Mouse (Mus musculus) heart, adult 2 months (tissue): Measurements from ENCODE around the gene Gramd1a. TPM values are rescaled to one million over a fixed set of nuclear protein-coding genes. Genes with fewer than 3 reads are reported as not detected.

ENCODE experiments used
- DNase-seq, 2 experiments: peaks; one replicate each; pipeline ENCODE4 v3.0.0; 2021
- H3K27ac ChIP-seq: fragments of 200-600 bp; 2 replicates; pipeline ENCODE4 v1.8.1; 2022
- H3K27me3 ChIP-seq: fragments of 200-500 bp; 2 replicates; pipeline ENCODE4 v1.6.1; 2012; ENCODE audit warnings: mild to moderate bottlenecking, low read length, inconsistent platforms, mixed read lengths; ENCODE audit not compliant: control insufficient read depth, insufficient read depth
- H3K36me3 ChIP-seq: fragments of 200-500 bp; 2 replicates; pipeline ENCODE4 v1.6.1; 2012; ENCODE audit warnings: low read length, inconsistent platforms; ENCODE audit not compliant: control insufficient read depth, insufficient read depth
- H3K4me1 ChIP-seq: fragments of 200-500 bp; 2 replicates; pipeline ENCODE4 v1.6.1; 2011; ENCODE audit warnings: low read length; ENCODE audit not compliant: control insufficient read depth, insufficient read depth
- H3K4me3 ChIP-seq: fragments of 200-600 bp; 2 replicates; pipeline ENCODE4 v1.8.1; 2022
- H3K79me2 ChIP-seq: fragments of 200-500 bp; replicated peaks from 2 replicates; pipeline ENCODE4 v1.6.1; 2012; ENCODE audit warnings: mild to moderate bottlenecking, inconsistent platforms, low read length, moderate library complexity, mixed read lengths; ENCODE audit not compliant: control insufficient read depth, insufficient read depth
- H3K9ac ChIP-seq: fragments of 200-500 bp; 2 replicates; pipeline ENCODE4 v1.6.1; 2012; ENCODE audit warnings: low read depth, mild to moderate bottlenecking, control low read depth, inconsistent platforms, low read length, mixed read lengths
- CTCF ChIP-seq: fragments of 200-600 bp; IDR thresholded peaks from 2 replicates; pipeline ENCODE4 v1.8.1; 2022; ENCODE audit warnings: antibody characterized with exemption, mild to moderate bottlenecking, moderate library complexity
- EP300 ChIP-seq: fragments of 200-500 bp; IDR thresholded peaks from 2 replicates; pipeline ENCODE4 v1.6.1; 2011; ENCODE audit warnings: low read depth, low read length, control low read depth; ENCODE audit not compliant: insufficient read depth
- POLR2A ChIP-seq: fragments of 200-500 bp; IDR thresholded peaks from 2 replicates; pipeline ENCODE4 v1.6.1; 2011; ENCODE audit warnings: mild to moderate bottlenecking, low read depth, low read length, control low read depth; ENCODE audit not compliant: insufficient read depth
- WGBS: fragments of 180-500 bp; shearing (Covaris S2); methylation state at CpG from one replicate; pipeline ENCODE4 v1.1.7; 2018; 5-methylcytosine and 5-hydroxymethylcytosine counted together
- intact Hi-C: fragments of 180-260 bp; cut with DNase I; formaldehyde crosslinking; loops from one replicate; pipeline ENCODE4 v1.15.1; 2025
- polyA plus RNA-seq: library from polyadenylated mRNA; depleted of rRNA; stranded (reverse); fragments of >200 nt; gene quantifications from 2 replicates; pipeline ENCODE4 v1.2.3, GENCODE M21; 2012
- total RNA-seq, 2 experiments: library from RNA; stranded (reverse); gene quantifications; 2 replicates each; pipeline ENCODE4 v1.2.3; 2021

The Gramd1a gene
- total and polyA plus RNA-seq, 3 experiments: 27.9 to 64.3 (median 33.7) TPM

DNA sequence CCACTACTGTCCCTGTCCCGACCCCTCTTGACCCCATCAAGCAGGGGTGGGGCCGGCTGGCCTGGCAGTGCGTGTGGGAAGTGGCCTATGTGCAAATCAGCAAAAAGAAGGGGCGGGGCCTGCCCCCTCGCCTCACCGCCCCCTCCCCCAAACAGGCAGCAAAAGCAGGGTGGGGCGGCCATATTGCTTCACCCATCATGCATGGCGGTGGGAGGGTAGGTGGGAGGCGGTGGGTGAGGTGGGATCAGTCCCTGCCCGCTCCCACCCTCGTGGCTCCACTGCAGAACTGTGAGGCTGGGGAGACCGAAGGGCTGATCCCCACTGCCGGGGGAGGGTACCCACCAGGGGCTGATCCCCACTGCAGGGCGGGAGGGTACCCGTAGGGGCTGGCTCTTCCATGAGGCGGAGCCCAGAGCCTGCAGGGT, 39.0 kb downstream of the Gramd1a start:
- DNase-seq: no peak
- peaks cover 7% of the 10 kb centered on the region for H3K4me1 ChIP-seq
- H3K9ac ChIP-seq: no peak overlapping the region
- TF ChIP-seq EP300 (no peak), CTCF (no peak), POLR2A (no peak)
- no peak overlapping the region; the same call in 1 of the 2 replicates for H3K27ac ChIP-seq
- H3K27me3 ChIP-seq: no peaks in the 10 kb centered on the region
- intact Hi-C loops: no loop called here
- no peaks in the 10 kb centered on the region for H3K36me3 ChIP-seq
- H3K79me2 ChIP-seq: no peaks in the 10 kb centered on the region
- no peak overlapping the region for H3K4me3 ChIP-seq
- WGBS: 85% methylated on average over 16 of the region's 16 CpGs

GRCm38 (mm10) chr7:31115587-31116043, 40.1 kb downstream of the Gramd1a start:
- Histone ChIP-seq H3K4me1 (peaks cover 7% of the 10 kb centered on the region), H3K36me3 (no peaks in the 10 kb centered on the region), H3K4me3 (peak overlapping the region; percentile 5; the same call in 1 of the 2 replicates), H3K9ac (peak overlapping the region; percentile 63), H3K79me2 (no peaks in the 10 kb centered on the region), H3K27ac (peak overlapping the region; percentile 83), H3K27me3 (no peaks in the 10 kb centered on the region)
- TF ChIP-seq CTCF (no peak), EP300 (no peak), POLR2A (no peak)
- peak; percentile 80 to 87 for DNase-seq
- WGBS: 6% methylated on average over 17 of the region's 17 CpGs
- intact Hi-C loops: no loop called here

GRCm38 (mm10) chr7:31115182-31115581, 40.5 kb downstream of the Gramd1a start, which contains the start of gene Hpn:
Gene Hpn, minus strand, starts transcription at chr7:31115290.
- TF ChIP-seq POLR2A (no peak), EP300 (no peak), CTCF (no peak)
- Histone ChIP-seq H3K36me3 (no peaks in the 10 kb centered on the region), H3K4me3 (peak within 1 kb of the TSS; percentile 5; the same call in 1 of the 2 replicates), H3K79me2 (no peaks in the 10 kb centered on the region), H3K27me3 (no peaks in the 10 kb centered on the region), H3K9ac (peak within 1 kb of the TSS; percentile 63), H3K27ac (peak within 1 kb of the TSS; percentile 83), H3K4me1 (peaks cover 7% of the 10 kb centered on the region)
- intact Hi-C loops: no loop called here
- no peak for DNase-seq
- 40% methylated on average over 13 of the region's 15 CpGs for WGBS

- no peak overlapping the region; the same call in 1 of the 2 replicates for H3K27ac ChIP-seq
- H3K4me3 ChIP-seq: no peak overlapping the region
- no peak overlapping the region for H3K9ac ChIP-seq
- peaks cover 7% of the 10 kb centered on the region for H3K4me1 ChIP-seq
- 91% methylated on average over 10 of the region's 10 CpGs for WGBS
- peak; percentile 28; the same call in 1 of the 2 replicates for TF ChIP-seq CTCF
- no peak for TF ChIP-seq EP300
- intact Hi-C loops: no loop called here
- no peaks in the 10 kb centered on the region for H3K27me3 ChIP-seq
- H3K79me2 ChIP-seq: no peaks in the 10 kb centered on the region
- DNase-seq: no peak
- no peaks in the 10 kb centered on the region for H3K36me3 ChIP-seq
Measured at GRCm38 (mm10) chr7:31114646-31115045, 41.0 kb downstream of the Gramd1a start.

- Histone ChIP-seq H3K36me3 (no peaks in the 10 kb centered on the region), H3K4me1 (peaks cover 8% of the 10 kb centered on the region), H3K27me3 (no peaks in the 10 kb centered on the region), H3K27ac (no peak overlapping the region), H3K4me3 (no peak overlapping the region), H3K9ac (no peak overlapping the region), H3K79me2 (no peaks in the 10 kb centered on the region)
- 94% methylated on average over 6 of the region's 6 CpGs for WGBS
- no peak for DNase-seq
- intact Hi-C loops: no loop called here
- TF ChIP-seq CTCF (no peak), EP300 (no peak), POLR2A (no peak)
Measured at GRCm38 (mm10) chr7:31113800-31114199, 41.9 kb downstream of the Gramd1a start.

DNA sequence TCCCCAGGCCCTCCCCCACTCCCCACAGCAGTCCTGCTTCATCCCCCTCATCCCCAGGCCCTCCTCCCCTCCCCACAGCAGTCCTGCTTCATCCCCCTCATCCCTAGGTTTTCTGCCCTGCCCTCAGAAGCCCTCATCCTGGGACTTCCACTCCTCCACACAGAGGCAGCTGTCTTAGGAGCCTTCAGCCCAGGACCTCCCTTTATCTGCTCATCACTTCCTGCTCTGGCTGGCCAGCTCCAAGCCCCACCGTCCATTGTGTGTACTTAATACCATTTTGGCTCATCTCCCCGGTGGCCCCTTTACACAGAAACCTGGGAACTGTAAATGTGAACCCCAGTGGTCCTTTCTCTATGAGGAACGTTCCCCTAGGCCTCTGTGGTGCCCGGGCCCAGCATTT, 43.7 kb downstream of the Gramd1a start:
- TF ChIP-seq POLR2A (no peak), CTCF (no peak), EP300 (no peak)
- Histone ChIP-seq H3K79me2 (no peaks in the 10 kb centered on the region), H3K36me3 (no peaks in the 10 kb centered on the region), H3K4me1 (peaks cover 10% of the 10 kb centered on the region), H3K4me3 (no peak overlapping the region), H3K9ac (no peak overlapping the region), H3K27ac (no peak overlapping the region), H3K27me3 (no peaks in the 10 kb centered on the region)
- intact Hi-C loops: no loop called here
- DNase-seq: no peak
- 38% methylated on average over 4 of the region's 4 CpGs for WGBS
